Mouse (Mus musculus) cortical plate, adult 2 months (tissue): Measurements from ENCODE around the gene Cdca3.

Experiments
- CTCF ChIP-seq: fragments of 200-500 bp; IDR thresholded peaks from 2 replicates; pipeline ENCODE4 v1.5.1; 2011; ENCODE audit warnings: mild to moderate bottlenecking, control low read depth, low read length; ENCODE audit not compliant: insufficient read depth; ENCODE audit errors: extremely low read depth
- POLR2A ChIP-seq: fragments of 200-500 bp; IDR thresholded peaks from 2 replicates; pipeline ENCODE4 v1.6.1; 2011; ENCODE audit warnings: mild to moderate bottlenecking, low read length, control low read depth; ENCODE audit not compliant: insufficient read depth; ENCODE audit errors: extremely low read depth

DNA sequence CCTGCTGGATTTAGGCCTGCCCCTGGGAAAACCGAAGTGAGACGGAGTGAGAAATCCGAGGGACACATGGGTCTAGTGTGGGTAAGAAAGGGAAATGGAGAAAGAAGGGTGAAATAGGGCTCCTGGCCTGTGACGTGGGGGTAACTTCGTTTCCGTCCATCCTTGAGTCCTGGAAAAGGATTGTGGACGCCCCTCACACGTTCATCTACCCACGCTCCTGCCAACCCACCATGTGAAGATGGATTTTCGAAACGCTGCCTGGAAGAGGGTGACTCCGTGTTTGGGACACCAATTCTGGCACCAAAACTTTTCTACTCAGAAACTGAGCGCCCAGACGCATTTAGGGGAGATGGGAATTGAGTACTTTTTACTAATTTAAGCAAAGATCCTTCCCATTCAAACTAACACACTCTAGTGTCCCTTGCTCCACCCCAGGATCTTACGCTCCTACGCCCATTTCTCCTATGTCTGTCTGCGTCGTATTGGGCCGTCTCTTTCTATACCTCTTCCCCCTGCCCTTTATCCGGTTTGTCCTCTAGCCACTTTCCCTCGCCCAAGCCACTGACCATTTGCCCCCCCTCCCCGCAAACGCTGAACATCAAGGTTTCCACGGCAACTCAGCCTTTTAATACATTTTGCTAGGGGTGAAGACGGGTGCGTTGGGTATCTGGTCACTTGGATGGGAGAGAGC, 28.6 kb downstream of the Cdca3 start:
- TF ChIP-seq CTCF = no peak
- peak; percentile 49; the same call in 1 of the 2 replicates for TF ChIP-seq POLR2A
